Mouse (Mus musculus) hindbrain, embryonic 15.5 days (tissue): ENCODE results near the gene Tcf20. TPM values are rescaled to one million over a fixed set of nuclear protein-coding genes. Genes with fewer than 3 reads are reported as not detected.

ENCODE experiments used
- ATAC-seq: fragments of 200-750 bp; cut with Nextera tagmentation; 2 replicates; pipeline ENCODE4 v1.8.0; 2017; ENCODE audit warnings: low read depth, moderate number of reproducible peaks, moderate TSS enrichment; ENCODE audit not compliant: low FRiP score
- H3K27ac ChIP-seq: fragments of 300-500 bp; sonication (generic); replicated peaks from 2 replicates; pipeline ENCODE4 v1.5.1; 2015; ENCODE audit warnings: mild to moderate bottlenecking, inconsistent platforms
- H3K27me3 ChIP-seq: fragments of 300-500 bp; sonication (generic); 2 replicates; pipeline ENCODE4 v1.6.1; 2015; ENCODE audit warnings: control low read depth, inconsistent platforms
- H3K36me3 ChIP-seq: fragments of 300-500 bp; sonication (generic); 2 replicates; pipeline ENCODE4 v1.6.1; 2015; ENCODE audit warnings: control low read depth, inconsistent platforms
- H3K4me1 ChIP-seq: fragments of 300-500 bp; sonication (generic); replicated peaks from 2 replicates; pipeline ENCODE4 v1.6.1; 2015; ENCODE audit warnings: control low read depth, inconsistent platforms
- H3K4me2 ChIP-seq: fragments of 300-500 bp; sonication (generic); 2 replicates; pipeline ENCODE4 v1.6.1; 2015; ENCODE audit warnings: moderate library complexity, mild to moderate bottlenecking, inconsistent platforms
- H3K4me3 ChIP-seq: fragments of 300-500 bp; sonication (generic); 2 replicates; pipeline ENCODE4 v1.5.1; 2015; ENCODE audit warnings: mild to moderate bottlenecking, inconsistent platforms
- H3K9ac ChIP-seq: fragments of 300-500 bp; sonication (generic); 2 replicates; pipeline ENCODE4 v1.6.1; 2015; ENCODE audit warnings: inconsistent platforms
- H3K9me3 ChIP-seq: fragments of 300-500 bp; sonication (generic); 2 replicates; pipeline ENCODE4 v1.6.1; 2016; ENCODE audit warnings: control low read depth, inconsistent platforms
- WGBS: fragments of 180-500 bp; shearing (Covaris S2); methylation state at CpG from one replicate; pipeline ENCODE4 v1.1.7; 2015; 5-methylcytosine and 5-hydroxymethylcytosine counted together
- polyA plus RNA-seq: library from polyadenylated mRNA; unstranded; fragments of >200 nt; fragmentation: Nextera tagmentation; extraction: Ambion mirVana; gene quantifications from 2 replicates; pipeline ENCODE4 v1.2.1, GENCODE M21; 2015

Gene Tcf20
- polyA plus RNA-seq, 1 experiment from 2014 or later = 10.4 TPM

DNA sequence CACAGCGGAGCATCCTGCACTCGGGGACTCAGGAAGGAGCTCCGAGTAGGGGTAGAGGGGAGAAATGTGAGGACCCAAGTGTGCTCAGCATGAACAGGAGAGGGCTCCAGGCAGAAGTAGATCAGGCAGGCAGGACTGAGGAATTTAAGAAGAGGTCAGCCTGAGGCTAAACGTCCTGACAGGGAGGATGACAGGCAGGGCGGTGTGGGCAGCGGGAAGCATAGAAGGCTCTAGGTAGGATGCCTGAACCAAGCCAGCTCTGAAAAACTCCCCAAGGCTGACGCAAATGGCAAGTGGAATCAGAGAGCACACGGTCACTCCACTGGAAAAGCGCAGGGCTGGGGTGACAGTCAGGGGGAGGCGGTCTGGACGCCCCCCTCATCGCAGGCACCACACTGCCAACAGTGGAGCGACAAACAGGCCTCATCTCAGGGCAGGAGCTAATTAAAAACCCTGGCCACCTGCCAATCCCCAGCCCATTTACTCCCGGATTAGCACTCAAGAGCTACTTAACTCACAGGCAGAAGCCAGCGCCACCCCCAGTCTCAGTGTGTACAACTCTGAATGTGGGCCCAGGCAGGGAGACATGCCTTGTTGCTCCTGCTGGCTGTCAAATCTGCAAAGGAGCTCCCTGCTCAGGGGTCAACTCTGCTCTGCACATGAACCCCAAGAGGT lies 23.5 kb upstream of the Tcf20 start:
- no peak overlapping the region for H3K4me2 ChIP-seq
- no peak overlapping the region for H3K9ac ChIP-seq
- H3K4me3 ChIP-seq = no peak overlapping the region
- WGBS = 21% methylated on average over 15 of the region's 15 CpGs
- no peaks in the 10 kb centered on the region for H3K36me3 ChIP-seq
- H3K4me1 ChIP-seq = peaks cover 18% of the 10 kb centered on the region
- H3K27ac ChIP-seq = no peak overlapping the region
- peaks cover 9% of the 10 kb centered on the region; the same call in 1 of the 2 replicates for H3K27me3 ChIP-seq
- peak; percentile 63; the same call in 1 of the 2 replicates for ATAC-seq
- no peaks in the 10 kb centered on the region for H3K9me3 ChIP-seq

DNA sequence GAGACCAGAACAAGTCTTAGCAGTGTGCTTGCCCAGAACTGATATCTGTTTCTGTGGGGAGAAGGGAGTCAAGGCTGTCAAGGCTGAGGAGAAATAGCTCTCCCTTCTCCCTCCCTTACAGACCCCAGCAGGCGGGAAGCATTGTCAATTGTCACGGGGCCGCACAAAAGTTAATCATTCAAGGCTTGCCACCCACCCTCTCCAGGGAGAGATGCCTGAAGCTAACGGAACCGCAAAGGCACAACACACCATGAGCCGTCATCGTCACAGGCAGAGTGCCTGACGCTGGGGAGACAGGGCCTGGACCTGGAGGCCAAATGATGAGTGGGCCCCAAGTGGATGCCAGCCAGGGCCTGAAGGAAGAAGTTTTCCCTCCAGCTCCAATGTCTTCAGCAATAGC lies 22.8 kb upstream of the Tcf20 start:
- peaks cover 9% of the 10 kb centered on the region; the same call in 1 of the 2 replicates for H3K27me3 ChIP-seq
- ATAC-seq = no peak

DNA sequence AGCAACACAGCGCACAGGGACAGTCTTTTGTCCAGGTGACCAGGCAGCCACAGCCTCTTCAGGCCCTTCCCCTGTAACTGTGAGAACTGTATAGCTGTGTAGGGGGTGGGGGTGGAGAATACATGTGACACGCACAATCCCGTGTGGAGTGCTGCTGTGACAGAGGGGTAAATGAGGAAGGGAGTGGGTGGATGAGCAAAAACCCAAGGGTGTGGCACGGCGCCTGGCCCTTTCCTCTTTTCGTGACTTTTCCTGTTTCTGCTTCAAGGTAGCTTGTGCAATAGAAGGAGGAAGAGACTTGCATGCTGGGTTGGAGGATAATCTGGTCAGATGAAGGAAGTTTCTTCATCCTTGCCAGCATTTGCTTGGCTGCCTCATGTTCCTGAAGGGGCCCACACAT lies 21.9 kb upstream of the Tcf20 start:
- peaks cover 18% of the 10 kb centered on the region for H3K4me1 ChIP-seq
- no peak overlapping the region for H3K4me2 ChIP-seq
- H3K27ac ChIP-seq = no peak overlapping the region
- 88% methylated on average over 6 of the region's 6 CpGs for WGBS
- no peak overlapping the region for H3K4me3 ChIP-seq
- H3K36me3 ChIP-seq = no peaks in the 10 kb centered on the region
- H3K27me3 ChIP-seq = peaks cover 9% of the 10 kb centered on the region; the same call in 1 of the 2 replicates
- no peak for ATAC-seq
- no peaks in the 10 kb centered on the region for H3K9me3 ChIP-seq
- no peak overlapping the region for H3K9ac ChIP-seq

More for the DNA sequence above, 22.8 kb upstream of the Tcf20 start:
- Histone ChIP-seq H3K27ac (no peak overlapping the region), H3K36me3 (no peaks in the 10 kb centered on the region), H3K4me3 (no peak overlapping the region), H3K9ac (no peak overlapping the region), H3K4me2 (no peak overlapping the region), H3K4me1 (peaks cover 18% of the 10 kb centered on the region), H3K9me3 (no peaks in the 10 kb centered on the region)
- 7% methylated on average over 8 of the region's 8 CpGs for WGBS

- no peak for ATAC-seq
- H3K4me1 ChIP-seq = peaks cover 18% of the 10 kb centered on the region
- H3K4me3 ChIP-seq = no peak overlapping the region
- H3K4me2 ChIP-seq = no peak overlapping the region
- 0 out of 2 replicates have a peak, but pooled peaks cover 9% of the 10 kb centered on the region for H3K27me3 ChIP-seq
- H3K9ac ChIP-seq = no peak overlapping the region
- H3K36me3 ChIP-seq = no peaks in the 10 kb centered on the region
- H3K9me3 ChIP-seq = no peaks in the 10 kb centered on the region
- 71% methylated on average over 13 of the region's 13 CpGs for WGBS
- H3K27ac ChIP-seq = no peak overlapping the region
Observed at GRCm38 (mm10) chr15:83008761-83009423, 21.2 kb upstream of the Tcf20 start.

GRCm38 (mm10) chr15:83007346-83007920 lies 19.8 kb upstream of the Tcf20 start:
- Histone ChIP-seq H3K4me2 (no peak overlapping the region), H3K4me1 (peaks cover 30% of the 10 kb centered on the region), H3K27ac (no peak overlapping the region), H3K27me3 (0 out of 2 replicates have a peak, but pooled peaks cover 6% of the 10 kb centered on the region), H3K9me3 (no peaks in the 10 kb centered on the region), H3K9ac (no peak overlapping the region), H3K36me3 (no peaks in the 10 kb centered on the region), H3K4me3 (no peak overlapping the region)
- WGBS = 55% methylated on average over 15 of the region's 15 CpGs
- ATAC-seq = no peak

DNA sequence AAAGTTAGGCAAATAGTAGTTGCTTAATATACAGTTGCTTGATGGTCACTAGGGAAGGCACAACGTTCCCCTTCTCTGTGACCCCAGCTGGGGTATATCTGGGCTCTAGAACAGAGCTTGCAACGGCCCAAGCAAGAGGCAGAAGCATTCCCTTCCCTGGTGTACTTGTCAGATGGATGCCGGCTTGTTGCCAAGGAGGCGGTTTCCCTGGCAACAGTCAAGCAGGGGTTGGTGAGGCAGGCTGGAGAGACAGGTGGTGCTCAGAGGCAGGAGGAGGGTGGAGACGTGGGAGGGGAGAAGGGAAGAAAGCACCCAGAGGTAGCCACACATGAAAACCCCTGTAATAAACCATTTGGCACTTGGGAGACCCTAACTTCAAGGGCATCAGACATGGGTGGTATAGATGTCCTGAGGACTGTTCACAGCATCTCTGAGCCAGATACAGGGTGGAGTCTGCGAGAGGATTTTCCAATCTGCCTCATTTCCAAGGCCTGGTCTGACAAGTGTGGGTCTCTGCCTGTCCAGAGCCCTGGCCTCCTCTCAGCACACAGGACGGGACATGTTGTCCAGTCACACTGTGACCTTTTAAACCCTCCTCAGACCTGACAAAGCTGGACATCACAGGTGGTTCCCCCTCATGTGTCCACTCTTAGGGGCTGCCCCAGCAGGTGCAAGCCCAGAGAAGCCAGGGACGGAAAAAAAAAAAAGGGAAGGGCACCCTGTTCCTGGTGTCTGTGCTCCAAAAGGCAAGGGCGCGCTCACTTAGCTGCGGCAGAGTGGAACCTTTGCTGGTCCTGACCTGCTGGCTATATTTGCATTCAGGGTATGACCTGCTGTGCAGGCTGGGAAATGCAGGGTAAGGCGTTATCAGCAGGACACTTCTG lies 15.2 kb upstream of the Tcf20 start:
- peaks cover 21% of the 10 kb centered on the region for H3K4me1 ChIP-seq
- H3K4me3 ChIP-seq = no peak overlapping the region
- no peaks in the 10 kb centered on the region for H3K9me3 ChIP-seq
- WGBS = 30% methylated on average over 12 of the region's 12 CpGs
- peak overlapping the region; percentile 58 for H3K27ac ChIP-seq
- no peaks in the 10 kb centered on the region; the same call in 1 of the 2 replicates for H3K27me3 ChIP-seq
- H3K9ac ChIP-seq = no peak overlapping the region
- H3K36me3 ChIP-seq = no peaks in the 10 kb centered on the region
- peak; percentile 87 for ATAC-seq
- H3K4me2 ChIP-seq = 0 out of 2 replicates have a peak overlapping the region, but pooled peaks have one; percentile 16

DNA sequence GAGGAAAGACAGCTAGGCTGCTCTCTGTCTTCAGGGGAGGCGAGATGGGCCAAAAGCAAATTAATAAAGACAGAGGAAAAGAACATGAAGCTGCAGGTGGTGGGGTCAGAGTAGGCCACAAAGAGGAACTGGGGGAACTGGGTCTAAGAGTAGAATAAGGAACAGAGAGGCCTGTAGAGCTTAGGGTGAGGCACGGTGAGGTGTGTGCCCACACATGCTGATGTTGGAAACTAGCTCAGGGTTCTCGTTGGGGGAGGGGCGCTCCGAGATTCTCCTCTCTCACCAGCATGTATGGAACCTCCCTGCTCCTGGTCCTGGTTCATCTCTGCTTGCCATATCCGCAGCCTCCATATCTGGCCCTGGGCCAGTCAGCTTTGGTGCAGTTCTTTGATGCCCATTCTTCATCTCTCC lies 11.1 kb upstream of the Tcf20 start:
- H3K4me3 ChIP-seq = no peak overlapping the region
- no peaks in the 10 kb centered on the region for H3K9me3 ChIP-seq
- H3K4me2 ChIP-seq = no peak overlapping the region
- ATAC-seq = no peak
- H3K4me1 ChIP-seq = peaks cover 49% of the 10 kb centered on the region
- H3K27ac ChIP-seq = no peak overlapping the region
- H3K9ac ChIP-seq = no peak overlapping the region
- H3K36me3 ChIP-seq = no peaks in the 10 kb centered on the region
- 87% methylated on average over 6 of the region's 6 CpGs for WGBS
- H3K27me3 ChIP-seq = no peaks in the 10 kb centered on the region; the same call in 1 of the 2 replicates

GRCm38 (mm10) chr15:82996431-82996830 lies 8.8 kb upstream of the Tcf20 start:
- Histone ChIP-seq H3K9me3 (no peaks in the 10 kb centered on the region), H3K4me2 (no peak overlapping the region), H3K9ac (no peak overlapping the region), H3K36me3 (no peaks in the 10 kb centered on the region), H3K4me1 (peaks cover 39% of the 10 kb centered on the region), H3K4me3 (no peak overlapping the region), H3K27ac (no peak overlapping the region), H3K27me3 (no peaks in the 10 kb centered on the region; the same call in 1 of the 2 replicates)
- ATAC-seq = no peak

DNA sequence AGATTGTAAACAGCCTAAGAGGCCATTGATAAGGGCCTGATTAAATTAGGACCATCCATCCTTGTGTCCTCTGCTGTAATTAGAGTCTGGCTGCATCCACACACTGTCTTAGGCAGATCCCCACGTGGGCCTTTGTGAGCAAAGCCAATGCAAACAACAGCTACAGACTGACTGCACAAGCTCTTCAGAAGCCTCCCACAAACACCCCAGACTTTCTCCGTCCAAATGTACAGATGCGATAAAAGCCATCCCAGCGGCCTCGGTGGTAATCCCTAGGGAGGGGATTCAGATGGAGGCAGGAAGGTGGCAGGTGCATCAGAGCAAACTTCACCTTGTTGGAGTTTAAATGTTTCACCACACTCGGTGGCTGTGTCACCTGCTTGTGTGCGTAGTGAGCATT lies 7.6 kb upstream of the Tcf20 start:
- Histone ChIP-seq H3K9me3 (no peaks in the 10 kb centered on the region), H3K27ac (0 out of 2 replicates have a peak overlapping the region, but pooled peaks have one; percentile 26), H3K4me3 (no peak overlapping the region), H3K4me1 (peaks cover 42% of the 10 kb centered on the region), H3K4me2 (no peak overlapping the region), H3K9ac (no peak overlapping the region), H3K36me3 (no peaks in the 10 kb centered on the region), H3K27me3 (no peaks in the 10 kb centered on the region; the same call in 1 of the 2 replicates)
- ATAC-seq = peak; percentile 46
- whole genome bisulfite sequencing = 42% methylated on average over 7 of the region's 7 CpGs

- Histone ChIP-seq H3K27me3 (no peaks in the 10 kb centered on the region), H3K4me3 (no peak overlapping the region), H3K4me2 (no peak overlapping the region), H3K4me1 (peaks cover 64% of the 10 kb centered on the region), H3K27ac (no peak overlapping the region), H3K9ac (no peak overlapping the region), H3K36me3 (no peaks in the 10 kb centered on the region), H3K9me3 (no peaks in the 10 kb centered on the region)
- 43% methylated on average over 9 of the region's 9 CpGs for WGBS
- ATAC-seq = no peak
Observed at GRCm38 (mm10) chr15:82992911-82993310, 5.2 kb upstream of the Tcf20 start.

DNA sequence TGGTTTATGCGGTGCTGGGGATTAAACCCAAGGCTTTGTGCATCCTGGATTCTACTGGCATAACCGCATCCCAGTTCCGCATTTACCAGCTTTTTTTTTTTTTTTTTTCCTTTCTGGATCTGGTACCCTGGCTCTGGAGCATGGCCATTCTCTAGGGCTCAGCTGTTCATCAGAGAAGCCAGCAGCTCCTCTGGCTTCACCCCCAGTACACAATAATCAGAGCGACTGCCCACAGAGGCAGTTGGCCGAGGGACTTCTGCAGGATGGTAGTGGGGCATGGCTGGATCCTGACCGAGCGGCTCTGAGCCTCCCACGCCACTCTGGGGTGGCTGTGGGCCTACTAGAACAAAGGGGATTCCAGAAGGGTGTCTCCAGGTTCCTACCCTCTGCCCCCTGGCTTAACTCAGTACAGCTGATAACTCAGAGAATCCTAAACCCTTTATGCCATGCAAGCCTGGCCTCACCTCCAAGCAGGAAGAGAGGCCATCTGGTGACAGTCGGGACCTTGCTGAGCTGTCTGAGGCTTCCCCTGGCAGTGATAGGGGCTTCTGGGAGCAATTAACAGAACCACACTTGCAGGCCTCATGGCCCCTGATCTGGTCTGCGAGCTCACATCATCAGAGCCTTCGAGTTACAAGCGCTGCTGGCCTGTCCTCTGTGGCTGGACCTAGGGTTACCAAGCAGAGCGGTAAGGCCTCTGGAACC lies 4.6 kb upstream of the Tcf20 start:
- Histone ChIP-seq H3K36me3 (no peaks in the 10 kb centered on the region), H3K4me3 (no peak overlapping the region), H3K9ac (no peak overlapping the region), H3K27me3 (no peaks in the 10 kb centered on the region), H3K9me3 (no peaks in the 10 kb centered on the region), H3K4me2 (no peak overlapping the region), H3K27ac (peak overlapping the region; percentile 10; the same call in 1 of the 2 replicates), H3K4me1 (peaks cover 67% of the 10 kb centered on the region)
- WGBS = 63% methylated on average over 13 of the region's 13 CpGs
- no peak for ATAC-seq
